Mouse (Mus musculus): Measurements from ENCODE around the gene Spata31d1d. TPM values are rescaled to one million over a fixed set of nuclear protein-coding genes. Genes with fewer than 3 reads are reported as not detected.

Gene Spata31d1d
- polyA plus RNA-seq, 2 experiments, result 0.03 TPM; not detected in 1

DNA sequence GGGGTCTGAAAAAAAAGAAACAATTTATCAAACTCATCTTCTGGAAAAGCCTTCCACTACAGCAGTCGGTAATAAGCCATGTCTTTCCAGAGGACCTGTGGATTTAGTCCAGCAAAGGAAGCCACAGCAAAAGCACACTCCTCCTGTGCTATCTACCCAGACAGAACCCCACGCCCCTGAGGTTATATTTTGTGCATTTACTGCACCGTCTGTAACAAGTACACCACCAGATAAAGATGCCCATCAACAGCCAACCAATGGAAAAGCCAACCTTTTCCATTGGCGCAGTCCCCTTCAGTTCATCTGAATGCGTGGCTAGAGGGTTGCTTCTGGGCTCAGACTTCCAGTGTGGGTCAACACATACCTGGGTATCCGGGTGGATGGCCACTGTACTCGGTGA lies 31.2 kb upstream of the Spata31d1d start:
- DNase-seq (ENCODE audit: low spot score) (no peak), ATAC-seq (ENCODE audit: low FRiP score, low read depth) (no peak)
- Histone ChIP-seq H3K4me2 (replicated peaks; ENCODE audit: low read depth, low read length, severe bottlenecking) (no peak overlapping the region), H3K4me1 (ENCODE audit: control insufficient read depth, insufficient read depth, low read length) (peaks cover 19% of the 10 kb centered on the region), H3K36me3 (ENCODE audit: control insufficient read depth, insufficient read depth, low read length) (peaks cover 49% of the 10 kb centered on the region), H3K9ac (ENCODE audit: low read depth, low read length, severe bottlenecking) (no peak overlapping the region), H3K4me3 (replicated peaks; ENCODE audit: low read length) (no peak overlapping the region), H3K9me3 (ENCODE audit: control insufficient read depth, low read length) (no peaks in the 10 kb centered on the region), H3K27ac (replicated peaks; ENCODE audit: low read depth, low read length) (no peak overlapping the region), H3K27me3 (ENCODE audit: control insufficient read depth, insufficient read depth, low read length) (no peaks in the 10 kb centered on the region)
- WGBS, result 92% methylated on average over 7 of the region's 7 CpGs
- TF ChIP-seq POLR2A (IDR thresholded peaks at IDR 0.05; ENCODE audit: borderline replicate concordance, extremely low read depth, insufficient read depth, insufficient read length), result no peak

DNA sequence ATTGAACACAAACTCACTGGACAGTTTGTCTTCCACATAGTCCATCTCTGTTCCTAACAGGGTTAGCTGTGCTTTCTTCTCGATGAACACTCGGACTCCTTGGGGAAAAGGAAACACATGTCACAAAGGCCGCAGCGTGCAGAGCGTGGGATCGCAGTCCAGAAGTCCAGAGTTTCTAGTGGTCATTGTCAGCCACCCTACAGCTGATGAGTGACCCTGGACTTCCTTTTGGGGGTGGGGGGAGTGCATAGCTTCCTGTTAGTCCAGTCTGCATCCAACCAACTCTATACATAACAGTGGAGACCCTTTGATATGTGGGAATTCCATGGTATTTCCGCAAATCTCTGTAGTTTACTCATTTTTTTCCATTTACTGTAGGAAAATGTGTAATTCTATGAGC lies 25.4 kb upstream of the Spata31d1d start:
- H3K9ac ChIP-seq (ENCODE audit: low read depth, low read length, severe bottlenecking), result no peak overlapping the region
- no peak overlapping the region for H3K27ac ChIP-seq (replicated peaks; ENCODE audit: low read depth, low read length)
- no peak for TF ChIP-seq POLR2A (IDR thresholded peaks at IDR 0.05; ENCODE audit: borderline replicate concordance, extremely low read depth, insufficient read depth, insufficient read length)
- no peak overlapping the region for H3K4me2 ChIP-seq (replicated peaks; ENCODE audit: low read depth, low read length, severe bottlenecking)
- H3K27me3 ChIP-seq (ENCODE audit: control insufficient read depth, insufficient read depth, low read length), result no peaks in the 10 kb centered on the region
- 90% methylated on average over 7 of the region's 7 CpGs for WGBS
- DNase-seq (ENCODE audit: low spot score) (no peak), ATAC-seq (ENCODE audit: low FRiP score, low read depth) (no peak)
- H3K4me1 ChIP-seq (ENCODE audit: control insufficient read depth, insufficient read depth, low read length), result no peaks in the 10 kb centered on the region
- H3K9me3 ChIP-seq (ENCODE audit: control insufficient read depth, low read length), result no peaks in the 10 kb centered on the region
- H3K36me3 ChIP-seq (ENCODE audit: control insufficient read depth, insufficient read depth, low read length), result peaks cover 59% of the 10 kb centered on the region
- H3K4me3 ChIP-seq (replicated peaks; ENCODE audit: low read length), result no peak overlapping the region

DNA sequence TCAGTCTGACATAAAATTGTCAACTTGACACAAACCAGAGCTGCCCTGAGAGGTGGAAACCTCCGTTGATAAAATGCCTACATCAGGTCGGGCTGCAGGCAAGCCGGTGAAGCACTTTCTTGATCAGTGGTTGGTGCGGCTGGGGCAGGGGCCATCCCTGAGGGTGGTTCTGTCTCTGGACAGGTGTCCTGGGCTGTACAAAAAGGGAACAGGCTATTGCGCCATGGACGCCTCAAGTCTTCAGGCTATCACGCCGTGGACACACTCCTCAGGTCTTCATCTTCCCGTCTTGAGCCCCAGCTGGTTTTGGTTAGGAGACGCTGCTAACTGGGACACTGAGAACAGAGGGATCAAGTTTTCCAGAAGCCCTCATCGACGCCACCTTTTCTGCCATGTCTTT lies 18.8 kb upstream of the Spata31d1d start:
- WGBS, result 41% methylated on average over 12 of the region's 12 CpGs
- Histone ChIP-seq H3K4me1 (ENCODE audit: control insufficient read depth, insufficient read depth, low read length) (no peaks in the 10 kb centered on the region), H3K9me3 (ENCODE audit: control insufficient read depth, low read length) (no peaks in the 10 kb centered on the region), H3K4me2 (replicated peaks; ENCODE audit: low read depth, low read length, severe bottlenecking) (no peak overlapping the region), H3K4me3 (replicated peaks; ENCODE audit: low read length) (no peak overlapping the region), H3K9ac (ENCODE audit: low read depth, low read length, severe bottlenecking) (no peak overlapping the region), H3K36me3 (ENCODE audit: control insufficient read depth, insufficient read depth, low read length) (peaks cover 11% of the 10 kb centered on the region; the same call in 1 of the 2 replicates), H3K27me3 (ENCODE audit: control insufficient read depth, insufficient read depth, low read length) (no peaks in the 10 kb centered on the region), H3K27ac (replicated peaks; ENCODE audit: low read depth, low read length) (no peak overlapping the region)
- no peak for TF ChIP-seq POLR2A (IDR thresholded peaks at IDR 0.05; ENCODE audit: borderline replicate concordance, extremely low read depth, insufficient read depth, insufficient read length)
- ATAC-seq (ENCODE audit: low FRiP score, low read depth) (no peak), DNase-seq (ENCODE audit: low spot score) (no peak)

DNA sequence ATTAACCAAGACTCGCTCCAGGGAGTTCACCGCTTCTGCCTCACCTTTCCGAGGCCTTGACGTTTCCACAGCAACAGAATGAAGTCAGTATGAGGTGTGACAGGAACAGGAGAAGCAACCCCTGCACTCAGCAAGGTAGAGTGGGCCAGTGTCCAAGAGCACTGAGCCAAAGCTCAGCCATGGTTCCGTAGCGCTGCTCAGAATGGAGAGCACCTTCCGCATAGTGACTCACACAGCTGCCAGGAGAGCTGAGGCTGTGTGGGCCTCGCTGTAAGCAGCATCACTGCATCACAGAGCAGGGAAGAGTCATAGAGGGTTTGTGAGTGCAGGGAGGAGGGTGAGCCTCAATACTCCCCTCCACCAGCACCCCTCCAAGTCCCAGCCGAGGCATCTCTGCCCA lies 15.2 kb upstream of the Spata31d1d start, which contains the start of gene 1700014D04Rik:
1700014D04Rik (minus strand) TSS at position 42 of the 400 bp plus-strand sequence.
- H3K9ac ChIP-seq (ENCODE audit: low read depth, low read length, severe bottlenecking), result no peak within 1 kb of the TSS
- no peaks in the 10 kb centered on the region for H3K36me3 ChIP-seq (ENCODE audit: control insufficient read depth, insufficient read depth, low read length)
- H3K27me3 ChIP-seq (ENCODE audit: control insufficient read depth, insufficient read depth, low read length), result no peaks in the 10 kb centered on the region
- 78% methylated on average over 9 of the region's 9 CpGs for WGBS
- ATAC-seq (ENCODE audit: low FRiP score, low read depth), result no peak
- no peaks in the 10 kb centered on the region for H3K4me1 ChIP-seq (ENCODE audit: control insufficient read depth, insufficient read depth, low read length)
- no peak within 1 kb of the TSS for H3K4me3 ChIP-seq (replicated peaks; ENCODE audit: low read length)
- H3K9me3 ChIP-seq (ENCODE audit: control insufficient read depth, low read length), result no peaks in the 10 kb centered on the region
- no peak within 1 kb of the TSS for H3K4me2 ChIP-seq (replicated peaks; ENCODE audit: low read depth, low read length, severe bottlenecking)
- DNase-seq (ENCODE audit: low spot score), result no peak
- TF ChIP-seq POLR2A (IDR thresholded peaks at IDR 0.05; ENCODE audit: borderline replicate concordance, extremely low read depth, insufficient read depth, insufficient read length), result no peak
- no peak within 1 kb of the TSS for H3K27ac ChIP-seq (replicated peaks; ENCODE audit: low read depth, low read length)

DNA sequence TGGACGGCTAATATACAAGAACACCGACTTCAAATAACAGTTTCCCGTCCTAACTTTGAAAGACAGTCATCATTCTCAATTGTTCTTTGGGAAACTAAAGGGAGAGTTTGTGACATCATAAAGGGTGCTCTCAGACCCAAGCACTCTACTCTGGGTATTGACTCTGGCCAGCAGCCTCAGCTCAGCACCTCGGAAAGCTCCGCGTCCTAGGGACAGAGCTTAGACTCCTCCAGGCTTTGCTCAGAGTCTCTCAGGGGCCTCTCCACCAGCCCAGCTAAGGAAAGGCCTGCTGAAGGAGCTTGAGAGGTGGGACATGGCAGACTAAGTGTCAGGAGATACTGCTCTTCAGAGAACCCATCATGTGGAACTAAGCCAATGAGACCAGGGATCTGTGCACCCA lies 14.6 kb upstream of the Spata31d1d start:
- no peak for TF ChIP-seq POLR2A (IDR thresholded peaks at IDR 0.05; ENCODE audit: borderline replicate concordance, extremely low read depth, insufficient read depth, insufficient read length)
- DNase-seq (ENCODE audit: low spot score), result no peak
- 71% methylated on average over 6 of the region's 6 CpGs for WGBS

DNA sequence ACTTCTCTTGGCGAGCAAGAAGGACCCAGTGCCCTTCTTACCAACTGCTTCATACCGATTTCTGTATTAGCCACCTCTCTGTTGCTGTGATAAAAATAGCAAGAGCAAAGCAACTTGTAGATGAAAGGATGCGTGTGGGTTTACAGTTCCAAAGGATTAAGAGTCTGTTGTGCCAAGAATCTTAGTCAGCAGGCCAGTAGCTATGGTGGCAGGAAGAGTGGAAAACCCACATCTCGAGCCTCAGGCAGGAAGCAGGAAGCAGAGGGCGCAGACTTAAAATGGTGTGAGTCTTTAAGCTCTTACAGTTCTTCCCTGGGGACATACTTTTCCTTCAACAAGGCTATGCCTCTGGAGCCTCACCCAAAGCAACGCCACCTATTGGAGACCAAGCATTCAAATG lies 13.9 kb upstream of the Spata31d1d start:
- no peak overlapping the region for H3K4me3 ChIP-seq (replicated peaks; ENCODE audit: low read length)
- 84% methylated on average over 6 of the region's 6 CpGs for WGBS
- DNase-seq (ENCODE audit: low spot score), result no peak

More for the DNA sequence above, 14.6 kb upstream of the Spata31d1d start:
- no peaks in the 10 kb centered on the region for H3K9me3 ChIP-seq (ENCODE audit: control insufficient read depth, low read length)
- no peaks in the 10 kb centered on the region for H3K36me3 ChIP-seq (ENCODE audit: control insufficient read depth, insufficient read depth, low read length)
- no peak for ATAC-seq (ENCODE audit: low FRiP score, low read depth)
- no peak overlapping the region for H3K4me2 ChIP-seq (replicated peaks; ENCODE audit: low read depth, low read length, severe bottlenecking)
- no peaks in the 10 kb centered on the region for H3K27me3 ChIP-seq (ENCODE audit: control insufficient read depth, insufficient read depth, low read length)
- H3K4me3 ChIP-seq (replicated peaks; ENCODE audit: low read length), result no peak overlapping the region
- H3K27ac ChIP-seq (replicated peaks; ENCODE audit: low read depth, low read length), result no peak overlapping the region
- no peaks in the 10 kb centered on the region for H3K4me1 ChIP-seq (ENCODE audit: control insufficient read depth, insufficient read depth, low read length)
- H3K9ac ChIP-seq (ENCODE audit: low read depth, low read length, severe bottlenecking), result no peak overlapping the region

More for the DNA sequence above, 13.9 kb upstream of the Spata31d1d start:
- Histone ChIP-seq H3K4me2 (replicated peaks; ENCODE audit: low read depth, low read length, severe bottlenecking) (no peak overlapping the region), H3K9ac (ENCODE audit: low read depth, low read length, severe bottlenecking) (no peak overlapping the region), H3K36me3 (ENCODE audit: control insufficient read depth, insufficient read depth, low read length) (no peaks in the 10 kb centered on the region), H3K27me3 (ENCODE audit: control insufficient read depth, insufficient read depth, low read length) (no peaks in the 10 kb centered on the region), H3K4me1 (ENCODE audit: control insufficient read depth, insufficient read depth, low read length) (no peaks in the 10 kb centered on the region), H3K27ac (replicated peaks; ENCODE audit: low read depth, low read length) (no peak overlapping the region), H3K9me3 (ENCODE audit: control insufficient read depth, low read length) (no peaks in the 10 kb centered on the region)
- no peak for TF ChIP-seq POLR2A (IDR thresholded peaks at IDR 0.05; ENCODE audit: borderline replicate concordance, extremely low read depth, insufficient read depth, insufficient read length)
- no peak for ATAC-seq (ENCODE audit: low FRiP score, low read depth)

All from limb, embryonic 14.5 days (tissue).